Mouse (Mus musculus): ENCODE results near the gene Hoxd13.

Gene Hoxd13

GRCm38 (mm10) chr2:74694066-74694465 is 26.0 kb downstream of the Hoxd13 start:
- no peak for DNase-seq (ENCODE audit: low read depth, low spot score)

- DNase-seq (ENCODE audit: low read depth, low spot score), result no peak
These were observed 27.3 kb downstream of the Hoxd13 start for GRCm38 (mm10) chr2:74695383-74695782.

- DNase-seq (ENCODE audit: low read depth, low spot score), result no peak
These were observed 27.8 kb downstream of the Hoxd13 start for GRCm38 (mm10) chr2:74695813-74696430.

GRCm38 (mm10) chr2:74696442-74697335 is 28.6 kb downstream of the Hoxd13 start:
- no peak for DNase-seq (ENCODE audit: low read depth, low spot score)

GRCm38 (mm10) chr2:74697567-74698121 is 29.5 kb downstream of the Hoxd13 start, which contains the start of gene Hoxd9:
Gene Hoxd9 (plus strand): TSS chr2:74697727.
- no peak for DNase-seq (ENCODE audit: low read depth, low spot score)

- DNase-seq (ENCODE audit: low read depth, low spot score), result no peak
These were observed 30.3 kb downstream of the Hoxd13 start for GRCm38 (mm10) chr2:74698201-74699052.

- no peak for DNase-seq (ENCODE audit: low read depth, low spot score)
These were observed 30.9 kb downstream of the Hoxd13 start for GRCm38 (mm10) chr2:74699053-74699430.

GRCm38 (mm10) chr2:74699664-74700545 is 31.8 kb downstream of the Hoxd13 start:
- no peak for DNase-seq (ENCODE audit: low read depth, low spot score)

- no peak for DNase-seq (ENCODE audit: low read depth, low spot score)
These were observed 32.5 kb downstream of the Hoxd13 start for GRCm38 (mm10) chr2:74700546-74701112.

- peak; percentile 80 for DNase-seq (ENCODE audit: low read depth, low spot score)
These were observed 34.1 kb downstream of the Hoxd13 start for GRCm38 (mm10) chr2:74701949-74702819.

- no peak for DNase-seq (ENCODE audit: low read depth, low spot score)
These were observed 34.7 kb downstream of the Hoxd13 start for GRCm38 (mm10) chr2:74702820-74703219.

- no peak for DNase-seq (ENCODE audit: low read depth, low spot score)
These were observed 35.2 kb downstream of the Hoxd13 start for GRCm38 (mm10) chr2:74703317-74703716.

GRCm38 (mm10) chr2:74703720-74704392 is 35.7 kb downstream of the Hoxd13 start:
- DNase-seq (ENCODE audit: low read depth, low spot score), result no peak

- no peak for DNase-seq (ENCODE audit: low read depth, low spot score)
These were observed 36.4 kb downstream of the Hoxd13 start, which contains the start of gene Hoxd8 for GRCm38 (mm10) chr2:74704393-74704998. Gene Hoxd8 (plus strand): TSS chr2:74704615.

GRCm38 (mm10) chr2:74704999-74705466 is 36.9 kb downstream of the Hoxd13 start:
- DNase-seq (ENCODE audit: low read depth, low spot score), result no peak

- DNase-seq (ENCODE audit: low read depth, low spot score), result no peak
These were observed 37.5 kb downstream of the Hoxd13 start for GRCm38 (mm10) chr2:74705467-74706089.

GRCm38 (mm10) chr2:74706393-74706960 is 38.4 kb downstream of the Hoxd13 start:
- no peak for DNase-seq (ENCODE audit: low read depth, low spot score)
